In genomic region chr6:108309391-108310182, GRCm38 (mm10) we compare ENCODE assay signal across 14 mouse cellular contexts.
DNase-seq lines count a peak whose midpoint lies in the region; ATAC-seq and TF ChIP-seq lines count a peak whose summit lies in the region.
"Had no signal": no experiment of that assay in that cellular context is flagged by ENCODE, and none has a peak within 500 bp of the region (broad histone marks: within the 10 kb centered on the region; RNA-seq: fewer than 3 reads in every experiment).

No protein-coding gene starts in this region.

- H3K9ac ChIP-seq in heart, postnatal 0 days (replicated peaks; ENCODE audit: low read depth, low read length), result no peak overlapping the region
- no peak overlapping the region for H3K9ac ChIP-seq in heart, embryonic 11.5 days (ENCODE audit: low read depth, low read length)
- H3K9ac ChIP-seq: embryonic facial prominence, embryonic 15.5 days; intestine, embryonic 15.5 days; liver, embryonic 12.5 days; lung, embryonic 15.5 days had no signal

- no peak for ATAC-seq in heart, postnatal 0 days (ENCODE audit: insufficient read depth, low read depth)
- ATAC-seq in heart, embryonic 11.5 days (replicated peaks; ENCODE audit: insufficient number of reproducible peaks, low FRiP score, low TSS enrichment), result no peak
- ATAC-seq: intestine, embryonic 15.5 days; liver, embryonic 12.5 days had no signal

- TF ChIP-seq CTCF in heart, postnatal 0 days (IDR thresholded peaks at IDR 0.05; ENCODE audit: low read depth), result no peak
- no peak for TF ChIP-seq CTCF in cortical plate, adult 2 months (IDR thresholded peaks at IDR 0.05; ENCODE audit: extremely low read depth, insufficient read depth, low read length)

- H3K4me3 ChIP-seq in heart, postnatal 0 days (ENCODE audit: low read depth, low read length), result no peak overlapping the region
- H3K4me3 ChIP-seq in heart, embryonic 11.5 days (ENCODE audit: low read depth, low read length), result no peak overlapping the region
- H3K4me3 ChIP-seq in cortical plate, adult 2 months (ENCODE audit: insufficient read depth, low read length), result no peak overlapping the region
- H3K4me3 ChIP-seq: embryonic facial prominence, embryonic 15.5 days; gastrocnemius, adult 2 months; intestine, embryonic 15.5 days; liver, embryonic 12.5 days; lung, embryonic 15.5 days had no signal

- peak overlapping the region; percentile 36; the same call in 1 of the 2 replicates for H3K27ac ChIP-seq in heart, postnatal 0 days (ENCODE audit: low read depth)
- H3K27ac ChIP-seq in heart, embryonic 11.5 days (ENCODE audit: low read depth, low read length), result no peak overlapping the region
- H3K27ac ChIP-seq in cortical plate, adult 2 months (ENCODE audit: insufficient read depth, low read length), result peak overlapping the region; percentile 68
- H3K27ac ChIP-seq: embryonic facial prominence, embryonic 15.5 days; gastrocnemius, adult 2 months; intestine, embryonic 15.5 days; liver, embryonic 12.5 days; lung, embryonic 15.5 days had no signal

- 51% methylated on average over 8 of the region's 8 CpGs for WGBS in heart, postnatal 0 days
- 42% methylated on average over 8 of the region's 8 CpGs for WGBS in heart, embryonic 11.5 days (ENCODE audit: insufficient replicate concordance)

- no peak for TF ChIP-seq POLR2A in cortical plate, adult 2 months (IDR thresholded peaks at IDR 0.05; ENCODE audit: extremely low read depth, insufficient read depth, low read length)

- peaks cover 29% of the 10 kb centered on the region for H3K4me1 ChIP-seq in heart, postnatal 0 days (ENCODE audit: control insufficient read depth, insufficient read depth)
- peaks cover 28% of the 10 kb centered on the region for H3K4me1 ChIP-seq in heart, embryonic 11.5 days (ENCODE audit: control insufficient read depth, insufficient read depth, low read length)
- H3K4me1 ChIP-seq in cortical plate, adult 2 months (ENCODE audit: control insufficient read depth, insufficient read depth, low read length), result peaks cover 24% of the 10 kb centered on the region

- no peaks in the 10 kb centered on the region for H3K36me3 ChIP-seq in heart, postnatal 0 days (replicated peaks; ENCODE audit: control insufficient read depth, insufficient read depth, low read length)
- H3K36me3 ChIP-seq in heart, embryonic 11.5 days (ENCODE audit: control insufficient read depth, insufficient read depth, low read length), result no peaks in the 10 kb centered on the region
- H3K36me3 ChIP-seq: embryonic facial prominence, embryonic 15.5 days; intestine, embryonic 15.5 days; liver, embryonic 12.5 days; lung, embryonic 15.5 days had no signal

- H3K27me3 ChIP-seq in heart, postnatal 0 days (ENCODE audit: control insufficient read depth, insufficient read depth, low read length), result no peaks in the 10 kb centered on the region
- no peaks in the 10 kb centered on the region for H3K27me3 ChIP-seq in heart, embryonic 11.5 days (ENCODE audit: control insufficient read depth, insufficient read depth, low read length)
- H3K27me3 ChIP-seq: embryonic facial prominence, embryonic 15.5 days; intestine, embryonic 15.5 days; liver, embryonic 12.5 days; lung, embryonic 15.5 days had no signal

- no peak for DNase-seq in heart, postnatal 0 days (ENCODE audit: low spot score)
- peak; percentile 60 for DNase-seq in right cerebral cortex, adult 18-20 months
- DNase-seq in right cerebral cortex, adult 2 months (ENCODE audit: low spot score in 2 of 2), result no peak
- no peak for DNase-seq in adrenal gland, adult 8-10 months
- no peak for DNase-seq in kidney, adult 9 months
- DNase-seq: adrenal gland, postnatal 36 days; cerebellum, postnatal 36 days; gastrocnemius, adult 2 months had no signal

- TF ChIP-seq EP300 in heart, postnatal 0 days (IDR thresholded peaks at IDR 0.05; ENCODE audit: low read depth), result no peak

- H3K4me2 ChIP-seq in heart, postnatal 0 days (ENCODE audit: low read depth, low read length), result no peak overlapping the region
- H3K4me2 ChIP-seq in heart, embryonic 11.5 days, result no peak overlapping the region
- H3K4me2 ChIP-seq: embryonic facial prominence, embryonic 15.5 days; intestine, embryonic 15.5 days; liver, embryonic 12.5 days; lung, embryonic 15.5 days had no signal

- no peaks in the 10 kb centered on the region for H3K9me3 ChIP-seq in heart, postnatal 0 days (replicated peaks; ENCODE audit: control insufficient read depth, low read length)
- no peaks in the 10 kb centered on the region for H3K9me3 ChIP-seq in heart, embryonic 11.5 days (replicated peaks; ENCODE audit: control insufficient read depth, low read length)
- H3K9me3 ChIP-seq: embryonic facial prominence, embryonic 15.5 days; intestine, embryonic 15.5 days; liver, embryonic 12.5 days; lung, embryonic 15.5 days had no signal
